18 mouse cellular contexts compared by ENCODE assay signal in the genomic region with DNA sequence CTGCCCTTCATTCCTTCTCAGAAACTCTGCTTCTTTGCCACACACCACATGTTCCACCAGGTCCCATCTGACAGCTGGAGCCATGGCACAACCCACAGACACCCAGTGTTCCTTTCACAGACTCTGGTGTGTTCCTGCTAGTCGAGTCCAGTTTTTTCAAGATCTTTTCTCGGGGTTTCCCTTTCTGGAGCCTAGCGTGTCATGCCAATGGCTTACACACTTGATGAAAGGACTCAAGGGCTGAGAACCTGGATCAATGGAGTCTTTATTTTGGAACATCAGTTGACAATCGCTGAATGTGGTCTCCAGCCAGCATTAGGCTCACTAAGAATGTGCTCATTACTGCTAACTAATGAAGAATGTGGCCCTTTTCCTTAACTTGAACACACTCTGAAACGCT. TPM values are rescaled to one million over a fixed set of nuclear protein-coding genes. Genes with fewer than 3 reads are reported as not detected.
DNase-seq lines count a peak whose midpoint lies in the region; ATAC-seq and TF ChIP-seq lines count a peak whose summit lies in the region.
"Had no signal": no experiment of that assay in that cellular context is flagged by ENCODE, and none has a peak within 500 bp of the region (broad histone marks: within the 10 kb centered on the region; RNA-seq: fewer than 3 reads in every experiment).

No protein-coding gene starts in this region.

- no peak overlapping the region for H3K27ac ChIP-seq in hindbrain, postnatal 0 days
- H3K27ac ChIP-seq in hindbrain, embryonic 10.5 days, result no peak overlapping the region
- H3K27ac ChIP-seq in embryonic facial prominence, embryonic 10.5 days (replicated peaks), result no peak overlapping the region
- H3K27ac ChIP-seq: hindbrain, embryonic 13.5 days; limb, embryonic 12.5 days; liver, embryonic 15.5 days had no signal

- no peak for TF ChIP-seq CTCF in hindbrain, postnatal 0 days (IDR thresholded peaks at IDR 0.05; ENCODE audit: low read depth)

- H3K27me3 ChIP-seq in hindbrain, postnatal 0 days (ENCODE audit: insufficient read depth, low read length), result no peaks in the 10 kb centered on the region
- H3K27me3 ChIP-seq in hindbrain, embryonic 10.5 days (ENCODE audit: insufficient read depth, poor library complexity, severe bottlenecking), result no peaks in the 10 kb centered on the region
- no peaks in the 10 kb centered on the region for H3K27me3 ChIP-seq in embryonic facial prominence, embryonic 10.5 days (replicated peaks; ENCODE audit: low read depth, poor library complexity, severe bottlenecking)
- H3K27me3 ChIP-seq: hindbrain, embryonic 13.5 days; limb, embryonic 12.5 days; liver, embryonic 15.5 days had no signal

- DNase-seq in hindbrain, postnatal 0 days (ENCODE audit: low spot score), result peak; percentile 48
- no peak for DNase-seq in hindbrain, embryonic 10.5 days (ENCODE audit: low spot score)
- peak; percentile 82 for DNase-seq in Muller cell, postnatal 12 days (ENCODE audit: inconsistent ontology term)
- peak; percentile 28 for DNase-seq in brain, embryonic 18.5 days (ENCODE audit: low read depth, low spot score)
- DNase-seq in layer of hippocampus, adult 9-11 months, result peak; percentile 64
- DNase-seq in embryonic facial prominence, embryonic 10.5 days (ENCODE audit: low spot score), result no peak
- no peak for DNase-seq in lung, postnatal 4 days
- no peak for DNase-seq in urinary bladder, adult 2 months (ENCODE audit: low spot score)
- DNase-seq: adrenal gland, adult 2 months; cerebellum, adult 8-10 months; kidney, adult 2 months; kidney, postnatal 36 days; thymus, adult 2 months had no signal

- ATAC-seq in hindbrain, postnatal 0 days, result peak; percentile 79

- no peak overlapping the region for H3K4me2 ChIP-seq in hindbrain, postnatal 0 days (ENCODE audit: low read depth, low read length)
- H3K4me2 ChIP-seq: hindbrain, embryonic 13.5 days; limb, embryonic 12.5 days; liver, embryonic 15.5 days; midbrain, embryonic 11.5 days had no signal

- no peaks in the 10 kb centered on the region for H3K36me3 ChIP-seq in hindbrain, postnatal 0 days (ENCODE audit: insufficient read depth, low read length)
- no peaks in the 10 kb centered on the region for H3K36me3 ChIP-seq in hindbrain, embryonic 10.5 days
- no peaks in the 10 kb centered on the region for H3K36me3 ChIP-seq in embryonic facial prominence, embryonic 10.5 days (replicated peaks)
- H3K36me3 ChIP-seq: hindbrain, embryonic 13.5 days; limb, embryonic 12.5 days; liver, embryonic 15.5 days had no signal

- no peaks in the 10 kb centered on the region for H3K4me1 ChIP-seq in hindbrain, postnatal 0 days (ENCODE audit: insufficient read depth, low read length)
- H3K4me1 ChIP-seq in hindbrain, embryonic 10.5 days (replicated peaks), result no peaks in the 10 kb centered on the region
- no peaks in the 10 kb centered on the region for H3K4me1 ChIP-seq in embryonic facial prominence, embryonic 10.5 days
- H3K4me1 ChIP-seq: hindbrain, embryonic 13.5 days; limb, embryonic 12.5 days; liver, embryonic 15.5 days had no signal

- no peak overlapping the region for H3K4me3 ChIP-seq in hindbrain, postnatal 0 days (ENCODE audit: low read length)
- H3K4me3 ChIP-seq in hindbrain, embryonic 10.5 days, result no peak overlapping the region
- no peak overlapping the region for H3K4me3 ChIP-seq in embryonic facial prominence, embryonic 10.5 days
- H3K4me3 ChIP-seq: hindbrain, embryonic 13.5 days; limb, embryonic 12.5 days; liver, embryonic 15.5 days; myocyte had no signal

- 65% methylated on average over 5 of the region's 5 CpGs for WGBS in hindbrain, postnatal 0 days
- 79% methylated on average over 5 of the region's 5 CpGs for WGBS in hindbrain, embryonic 10.5 days
- 74% methylated on average over 5 of the region's 5 CpGs for WGBS in embryonic facial prominence, embryonic 10.5 days

- H3K9ac ChIP-seq in hindbrain, postnatal 0 days (replicated peaks; ENCODE audit: low read length), result no peak overlapping the region
- H3K9ac ChIP-seq: hindbrain, embryonic 13.5 days; limb, embryonic 12.5 days; liver, embryonic 15.5 days had no signal

- no peaks in the 10 kb centered on the region for H3K9me3 ChIP-seq in hindbrain, postnatal 0 days (ENCODE audit: low read length)
- no peaks in the 10 kb centered on the region for H3K9me3 ChIP-seq in hindbrain, embryonic 10.5 days
- no peaks in the 10 kb centered on the region for H3K9me3 ChIP-seq in embryonic facial prominence, embryonic 10.5 days
- H3K9me3 ChIP-seq: hindbrain, embryonic 13.5 days; limb, embryonic 12.5 days; liver, embryonic 15.5 days had no signal

RNA-seq across cellular contexts. Expression of a gene that starts 37.7 kb away (rescaled TPM):
- 11.8 and 12.9 TPM in 2 replicates for total RNA-seq in hindbrain, postnatal 0 days (2014; rRNA removed)
- 8.0 and 11.2 TPM in 2 replicates for polyA plus RNA-seq in hindbrain, postnatal 0 days (2015; fragmentation: Nextera tagmentation; extraction: Ambion mirVana)
- 18.4 and 21.0 TPM in 2 replicates for polyA plus RNA-seq in hindbrain, embryonic 10.5 days (2016; fragmentation: Nextera tagmentation; extraction: Ambion mirVana)
- polyA plus RNA-seq in embryonic facial prominence, embryonic 10.5 days (2016; fragmentation: Nextera tagmentation; extraction: Ambion mirVana), result 18.8 and 21.0 TPM in 2 replicates
- 8.3 and 8.7 TPM in 2 replicates for polyA plus RNA-seq in urinary bladder, adult 2 months (2012; rRNA removed)

Comparison
In these comparisons a context has a peak if more than half of its experiments do, and no peak if none do; other contexts are left out.
1. DNase-seq: peak in hindbrain, postnatal 0 days (single experiment), Muller cell, postnatal 12 days (single experiment), brain, embryonic 18.5 days (single experiment) and layer of hippocampus, adult 9-11 months (single experiment); none in hindbrain, embryonic 10.5 days (single experiment), embryonic facial prominence, embryonic 10.5 days (single experiment), lung, postnatal 4 days (0 of 2) and urinary bladder, adult 2 months (single experiment).